Mouse (Mus musculus) megakaryocyte progenitor cell, adult 5-6 weeks (primary cell): ENCODE results near the gene Id1. TPM values are rescaled to one million over a fixed set of nuclear protein-coding genes. Genes with fewer than 3 reads are reported as not detected.

Experiments used
- ATAC-seq: replicated peaks from 2 replicates; pipeline ENCODE4 v1.8.0; 2016; ENCODE audit warnings: mild to moderate bottlenecking, moderate TSS enrichment, inconsistent platforms; ENCODE audit not compliant: poor library complexity
- total RNA-seq, 2 experiments: library from RNA; stranded (forward) in 1 of 2; stranded (reverse) in 1 of 2; fragments of 157-497, 149-512 nt in 1 of 2; fragments of 200-1000 nt in 1 of 2; gene quantifications; 2 replicates each; pipeline versions ENCODE4 v1.2.3 to v1.2.4; 2015 to 2017

Id1 gene
- total RNA-seq (2015) (8.3 and 11.7 TPM in 2 replicates), total RNA-seq (2017) (3.6 and 7.1 TPM in 2 replicates)

DNA sequence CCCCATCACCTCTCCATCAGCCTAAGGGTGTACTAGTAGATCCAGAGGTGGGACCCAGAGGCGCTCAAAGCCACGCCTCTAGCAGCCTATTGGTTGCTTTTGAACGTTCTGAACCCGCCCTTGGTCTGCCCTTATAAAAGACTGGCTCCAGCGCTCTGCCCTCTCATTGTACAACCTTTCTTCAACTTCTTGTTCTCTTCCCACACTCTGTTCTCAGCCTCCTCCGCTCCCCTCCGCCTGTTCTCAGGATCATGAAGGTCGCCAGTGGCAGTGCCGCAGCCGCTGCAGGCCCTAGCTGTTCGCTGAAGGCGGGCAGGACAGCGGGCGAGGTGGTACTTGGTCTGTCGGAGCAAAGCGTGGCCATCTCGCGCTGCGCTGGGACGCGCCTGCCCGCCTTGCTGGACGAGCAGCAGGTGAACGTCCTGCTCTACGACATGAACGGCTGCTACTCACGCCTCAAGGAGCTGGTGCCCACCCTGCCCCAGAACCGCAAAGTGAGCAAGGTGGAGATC, at the start of gene Id1:
Gene Id1, plus strand, starts transcription at position 162 of the 512 bp plus-strand sequence.
- ATAC-seq, result peak; percentile 63

DNA sequence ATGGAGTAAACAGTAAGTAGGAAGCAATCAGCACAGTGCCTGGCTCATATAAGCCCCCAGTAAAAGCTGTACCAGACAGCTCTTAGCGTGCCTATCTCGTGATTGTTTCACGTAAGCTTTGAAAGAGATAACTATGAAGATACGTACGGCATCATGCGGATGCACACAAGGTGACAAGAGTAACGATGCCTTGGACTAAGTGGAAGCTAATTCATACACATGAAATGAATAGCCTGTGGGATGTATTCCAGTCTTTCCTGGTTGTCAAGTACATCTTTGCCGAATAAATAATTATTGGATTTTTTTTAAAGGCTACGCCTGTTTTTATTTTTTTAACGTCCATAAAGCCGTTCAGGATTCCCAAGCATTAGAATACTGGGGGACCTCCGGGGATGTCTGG, 49.7 kb upstream of the Id1 start:
- ATAC-seq, result no peak

- ATAC-seq, result no peak
Measured at GRCm38 (mm10) chr2:152686806-152687267, 49.2 kb upstream of the Id1 start, which contains the start of gene Mcts2. Gene Mcts2, plus strand, starts transcription at chr2:152687035.

DNA sequence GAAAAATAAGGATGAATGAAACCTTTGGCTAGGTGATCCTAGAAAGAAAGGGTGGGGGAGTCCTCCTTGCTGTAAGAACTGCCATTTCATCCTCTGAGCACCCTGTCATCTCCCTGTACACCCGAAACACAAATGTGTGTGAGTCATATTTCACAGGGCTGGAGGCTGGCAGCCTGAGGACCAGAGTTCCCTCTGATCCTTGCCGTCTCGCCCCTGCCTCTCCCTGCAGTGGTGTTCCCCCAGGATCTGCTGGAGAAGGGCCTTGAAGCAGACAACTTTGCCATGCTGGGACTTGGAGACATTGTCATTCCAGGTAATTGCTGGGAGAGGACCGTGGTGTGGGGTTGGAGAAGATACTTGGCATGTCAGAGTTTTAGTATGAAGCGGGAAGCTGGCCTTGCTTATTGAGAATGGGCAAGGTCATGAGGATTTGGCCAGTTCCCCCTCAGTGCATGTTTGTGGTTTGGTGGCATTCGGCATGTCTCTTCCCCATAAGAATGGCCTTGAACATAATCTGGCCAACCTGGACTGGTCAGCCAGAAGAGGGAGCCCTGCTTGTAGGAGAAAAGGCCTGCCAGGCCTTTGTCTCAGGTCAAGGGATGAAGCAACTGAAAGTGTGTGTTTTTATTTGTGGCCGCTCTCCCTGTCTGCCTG, 44.4 kb upstream of the Id1 start:
- no peak for ATAC-seq

- peak; percentile 76 for ATAC-seq
Measured at GRCm38 (mm10) chr2:152693233-152693632, 42.8 kb upstream of the Id1 start.

GRCm38 (mm10) chr2:152693735-152694134, 42.3 kb upstream of the Id1 start:
- no peak for ATAC-seq

DNA sequence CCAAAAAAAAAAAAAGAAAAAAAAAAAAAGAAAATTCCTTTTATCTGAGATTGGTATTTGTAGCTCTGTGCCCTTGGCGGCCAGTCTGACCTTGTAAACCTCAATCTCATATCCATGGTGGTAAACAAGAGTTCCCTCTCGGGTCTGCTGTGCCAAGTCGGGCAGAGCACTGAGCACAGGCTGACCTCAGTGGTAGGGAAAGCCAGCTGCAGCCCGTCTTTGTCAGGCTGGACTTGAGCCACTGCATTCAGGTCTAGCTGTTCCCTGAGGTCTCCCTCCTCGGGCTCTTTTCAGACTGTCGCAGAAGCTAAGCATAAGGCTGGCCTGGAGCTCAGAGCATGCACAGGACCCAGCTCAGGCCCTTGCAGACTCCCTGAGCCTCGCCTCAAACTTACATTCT, 41.3 kb upstream of the Id1 start:
- no peak for ATAC-seq

GRCm38 (mm10) chr2:152696016-152696415, 40.0 kb upstream of the Id1 start:
- ATAC-seq, result no peak

DNA sequence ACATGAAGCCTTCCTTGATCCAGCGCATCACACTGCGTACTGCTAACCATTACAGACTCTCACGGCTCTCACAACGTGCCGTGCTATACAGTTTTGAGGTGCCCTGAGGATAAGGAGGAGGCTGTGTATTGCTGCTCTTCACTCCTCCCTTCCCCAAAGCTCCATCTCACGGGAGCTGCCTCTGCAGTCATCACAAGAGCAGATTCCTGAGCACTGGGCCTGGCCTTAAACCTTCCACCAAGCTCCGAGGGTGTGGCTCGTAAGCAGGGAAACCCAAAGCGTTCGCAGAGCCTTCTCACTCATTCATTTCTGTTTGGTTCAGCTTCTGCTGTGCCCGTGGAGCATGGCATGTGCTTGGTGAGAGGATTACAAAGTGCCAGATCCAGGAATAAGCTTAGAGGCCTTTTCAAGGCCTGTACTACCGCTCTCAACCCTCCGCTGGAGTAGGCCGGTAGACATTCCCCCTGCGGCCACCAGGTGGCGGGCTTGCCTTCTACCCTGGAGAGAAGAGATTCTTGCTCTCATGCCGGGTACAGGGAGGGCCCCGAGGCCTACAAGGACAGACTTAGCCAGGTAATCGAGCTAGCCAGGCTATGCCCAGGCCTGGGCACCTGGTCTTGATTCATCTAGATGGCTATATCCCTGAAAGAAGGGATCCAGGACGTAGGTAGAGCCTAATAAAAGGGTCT, 39.4 kb upstream of the Id1 start:
- ATAC-seq, result peak; percentile 87

GRCm38 (mm10) chr2:152700138-152700537, 35.9 kb upstream of the Id1 start:
- ATAC-seq, result no peak

GRCm38 (mm10) chr2:152700725-152701124, 35.3 kb upstream of the Id1 start:
- no peak for ATAC-seq

DNA sequence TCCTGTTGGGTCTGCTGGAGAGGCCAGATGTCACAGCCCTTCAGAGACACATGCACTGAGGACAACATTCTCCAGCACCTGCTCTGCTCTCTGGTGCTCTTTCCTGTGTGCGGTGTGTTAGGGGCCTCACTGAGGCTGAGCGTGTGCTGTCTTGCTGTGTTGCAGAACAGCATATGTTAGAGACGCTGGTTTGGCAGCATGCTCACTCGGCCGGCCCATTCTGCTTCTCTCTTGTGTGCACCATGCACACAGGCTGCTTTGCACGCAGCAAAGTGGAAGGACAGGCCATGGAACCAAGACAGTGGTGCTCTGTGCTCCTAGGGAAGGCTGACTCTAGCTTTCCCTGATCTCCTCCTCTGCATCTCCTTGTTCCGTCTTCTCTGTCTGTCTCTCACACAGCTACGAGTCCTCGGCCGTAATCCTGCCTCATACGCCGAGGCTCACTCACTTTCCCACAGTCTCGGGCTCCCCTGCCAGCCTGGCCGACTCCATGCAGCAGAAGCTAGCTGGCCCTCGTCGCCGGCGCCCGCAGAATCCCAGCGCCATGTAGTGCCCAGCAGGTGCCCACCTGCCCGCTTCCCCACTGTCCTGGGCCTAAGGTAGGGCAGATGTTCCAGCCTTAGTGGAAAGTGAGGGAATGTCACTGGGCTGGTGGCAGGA, 32.3 kb upstream of the Id1 start:
- no peak for ATAC-seq

DNA sequence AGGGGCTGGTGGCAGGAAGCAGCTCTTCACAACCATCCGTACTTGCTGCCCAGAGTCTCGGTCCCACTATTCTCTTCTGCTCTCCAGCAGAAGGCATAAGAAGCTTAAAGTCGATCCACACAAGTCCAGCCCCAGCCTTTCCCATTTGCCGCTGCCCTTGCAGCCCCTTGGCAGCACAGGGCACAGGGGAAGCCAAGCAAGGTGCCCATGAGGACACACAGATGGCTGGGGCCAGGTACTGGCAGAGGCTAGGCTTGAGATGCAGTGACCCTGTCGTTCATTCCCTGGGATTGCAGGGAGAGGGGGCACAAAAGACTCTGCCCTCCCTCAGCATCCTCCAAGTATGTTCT, 31.8 kb upstream of the Id1 start:
- no peak for ATAC-seq

DNA sequence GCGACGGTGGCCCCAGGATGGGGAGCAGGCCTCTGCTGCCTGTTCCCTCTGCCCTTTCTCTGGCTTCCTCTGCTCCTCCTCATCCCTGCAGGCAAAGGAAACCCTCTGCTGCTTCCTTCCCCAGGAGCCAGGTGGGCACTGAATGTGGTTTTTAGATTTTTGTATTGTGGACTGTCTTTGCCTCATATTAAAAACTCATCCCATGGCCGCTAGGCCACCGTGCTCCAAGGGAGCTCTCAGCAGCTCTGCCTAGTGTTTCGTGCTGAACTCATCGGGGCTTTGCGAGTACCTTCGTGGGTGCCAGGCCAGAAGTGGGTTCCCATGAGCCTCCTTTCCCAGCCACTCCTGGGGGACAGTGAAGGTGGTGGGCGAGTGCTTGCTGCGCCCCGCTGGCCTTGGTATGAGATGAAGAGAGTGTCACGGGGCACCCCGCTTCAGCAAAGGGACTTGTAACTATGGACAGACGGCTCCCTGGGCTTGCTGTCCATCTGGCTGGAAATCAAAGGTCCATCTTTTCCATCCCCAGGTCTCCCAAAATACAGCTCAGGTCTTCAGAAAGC, 31.2 kb upstream of the Id1 start:
- ATAC-seq, result no peak

DNA sequence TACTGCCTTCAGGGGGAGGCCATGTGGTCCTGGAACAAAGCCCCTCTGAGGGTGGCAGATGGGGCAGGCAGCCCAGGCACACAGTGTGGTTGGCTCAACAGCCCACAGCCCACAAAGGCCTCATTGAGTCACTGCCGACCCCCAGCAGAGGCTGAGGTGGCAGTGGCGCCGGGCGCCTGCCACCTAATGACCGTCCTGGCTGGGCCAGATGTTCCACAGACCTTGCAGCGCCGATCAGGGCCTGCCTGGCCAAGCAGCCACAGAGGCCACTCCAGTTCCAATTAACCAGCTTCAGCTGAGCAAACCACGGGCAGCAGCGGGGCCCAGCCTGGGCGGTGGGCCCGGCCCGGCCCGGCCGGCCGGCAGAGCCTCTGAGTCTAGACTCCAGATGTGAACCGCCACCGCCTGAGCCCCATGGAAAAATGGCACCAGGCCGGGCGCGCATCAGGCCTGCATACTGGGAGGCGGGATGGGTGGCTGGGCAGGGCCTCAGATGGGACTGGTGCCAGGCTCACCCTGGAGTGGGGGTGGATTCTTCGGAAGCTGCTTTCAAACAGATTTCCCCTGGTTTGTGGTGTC, 30.0 kb upstream of the Id1 start:
- no peak for ATAC-seq

GRCm38 (mm10) chr2:152707186-152707585, 28.9 kb upstream of the Id1 start:
- no peak for ATAC-seq

- no peak for ATAC-seq
Measured at GRCm38 (mm10) chr2:152707627-152708026, 28.4 kb upstream of the Id1 start.

DNA sequence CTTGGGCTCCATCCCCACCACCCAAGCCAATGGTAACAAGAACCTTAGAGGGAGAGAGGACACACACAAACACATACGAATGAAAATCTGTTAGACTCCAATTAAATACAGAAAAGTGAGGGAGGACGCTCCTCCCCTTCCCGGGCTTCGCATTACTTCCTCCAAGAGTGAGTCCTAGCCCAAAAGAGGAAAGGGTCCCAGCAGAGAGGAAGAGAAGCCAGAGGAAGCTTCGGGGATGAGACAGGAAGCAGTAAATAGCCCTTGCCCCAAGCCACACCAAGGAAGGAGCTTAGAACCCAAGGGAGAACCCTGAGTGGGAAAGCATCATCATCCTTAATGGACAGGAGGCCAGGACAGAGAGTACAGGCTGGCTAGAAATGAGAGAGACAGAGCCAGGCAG, 27.0 kb upstream of the Id1 start:
- peak; percentile 32; the same call in 1 of the 2 replicates for ATAC-seq

DNA sequence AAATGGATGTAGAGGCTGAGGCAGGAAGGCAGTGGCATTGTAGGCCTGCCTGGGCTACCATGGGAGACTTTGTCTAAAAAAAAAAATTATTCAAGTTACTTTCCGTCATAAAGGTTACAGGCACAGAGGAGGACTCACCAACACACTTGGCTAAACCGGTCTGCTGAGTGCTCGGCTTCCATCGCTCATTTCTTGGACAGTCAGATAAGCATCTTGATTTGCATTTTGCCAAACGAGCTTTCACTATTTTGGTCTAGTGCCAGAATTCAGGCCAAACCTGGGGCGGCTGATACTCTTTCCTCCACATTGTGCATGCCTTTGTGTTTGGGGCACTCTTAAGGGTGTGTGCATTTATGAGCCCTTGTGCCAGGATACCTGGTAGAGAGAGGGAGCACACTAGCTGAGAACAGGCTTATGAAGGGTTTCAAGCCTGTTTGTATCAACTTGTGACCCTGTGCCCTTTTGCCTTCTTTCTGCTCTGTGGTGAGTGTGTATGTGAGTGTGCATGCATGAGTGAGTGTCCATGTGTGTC, 19.7 kb upstream of the Id1 start:
- 0 out of 2 replicates have a peak, but pooled peaks have one; percentile 17 for ATAC-seq

DNA sequence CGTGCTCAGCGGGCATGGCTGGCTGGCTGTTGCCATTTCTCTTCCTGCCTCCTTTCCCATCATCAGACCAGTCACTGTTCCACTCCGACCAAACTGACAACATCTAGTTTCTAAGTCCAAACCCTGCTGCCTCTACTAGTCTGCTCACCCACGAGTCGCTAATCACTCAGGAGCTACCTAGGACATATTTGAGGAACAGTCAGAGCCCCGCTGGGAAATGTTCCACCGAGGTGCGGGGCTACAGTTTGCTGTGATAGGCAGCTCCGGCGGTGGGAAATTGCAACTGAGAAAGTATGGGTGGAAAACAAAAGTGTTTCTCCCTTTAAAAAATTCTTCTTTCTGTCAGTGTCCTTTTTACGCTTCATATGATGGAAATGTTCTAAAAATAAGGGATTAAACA, 18.4 kb upstream of the Id1 start:
- ATAC-seq, result no peak

- no peak for ATAC-seq
Measured at GRCm38 (mm10) chr2:152718076-152718475, 18.0 kb upstream of the Id1 start.
